Comparison of ENCODE assay signal across 8 mouse cellular contexts in genomic region chr9:110410908-110411887, GRCm38 (mm10). TPM values are rescaled to one million over a fixed set of nuclear protein-coding genes. Genes with fewer than 3 reads are reported as not detected.
DNase-seq lines count a peak whose midpoint lies in the region; ATAC-seq and TF ChIP-seq lines count a peak whose summit lies in the region.

No protein-coding gene starts in this region.

- no peaks in the 10 kb centered on the region for H3K9me3 ChIP-seq in heart, embryonic 12.5 days (replicated peaks)
- no peaks in the 10 kb centered on the region for H3K9me3 ChIP-seq in stomach, postnatal 0 days (ENCODE audit: control insufficient read depth, low read length)

- no peaks in the 10 kb centered on the region; the same call in 1 of the 2 replicates for H3K27me3 ChIP-seq in heart, embryonic 12.5 days (replicated peaks)
- no peaks in the 10 kb centered on the region for H3K27me3 ChIP-seq in stomach, postnatal 0 days (ENCODE audit: control insufficient read depth, insufficient read depth, low read length)

- H3K9ac ChIP-seq in heart, embryonic 12.5 days, result no peak overlapping the region
- H3K9ac ChIP-seq in stomach, postnatal 0 days (ENCODE audit: low read length), result no peak overlapping the region

- TF ChIP-seq EP300 in stomach, postnatal 0 days (optimal IDR thresholded peaks at IDR 0.05), result no peak

- H3K36me3 ChIP-seq in heart, embryonic 12.5 days, result no peaks in the 10 kb centered on the region
- no peaks in the 10 kb centered on the region for H3K36me3 ChIP-seq in stomach, postnatal 0 days (ENCODE audit: control insufficient read depth, insufficient read depth, low read length)

- H3K4me2 ChIP-seq in heart, embryonic 12.5 days, result no peak overlapping the region
- H3K4me2 ChIP-seq in stomach, postnatal 0 days (replicated peaks; ENCODE audit: low read depth), result no peak overlapping the region

- WGBS in heart, embryonic 12.5 days, result 41% methylated on average over 6 of the region's 6 CpGs
- WGBS in stomach, postnatal 0 days, result 19% methylated on average over 6 of the region's 6 CpGs

- H3K4me1 ChIP-seq in heart, embryonic 12.5 days (replicated peaks), result peaks cover 15% of the 10 kb centered on the region
- H3K4me1 ChIP-seq in stomach, postnatal 0 days (replicated peaks; ENCODE audit: control insufficient read depth, insufficient read depth), result peaks cover 6% of the 10 kb centered on the region; the same call in 1 of the 2 replicates

- ATAC-seq in heart, embryonic 12.5 days (ENCODE audit: insufficient number of reproducible peaks, low FRiP score), result no peak
- peak; percentile 56 for ATAC-seq in stomach, postnatal 0 days (ENCODE audit: low FRiP score, low TSS enrichment)

- TF ChIP-seq CTCF in stomach, postnatal 0 days (IDR thresholded peaks at IDR 0.05; ENCODE audit: low read depth), result peak; percentile 92

- DNase-seq in heart, adult 11 months, result peak; percentile 96
- peak; percentile 73 for DNase-seq in adrenal gland, adult 8-10 months
- peak; percentile 84 for DNase-seq in embryo, embryonic 9.5 days (ENCODE audit: extremely low spot score)
- DNase-seq in heart, postnatal 36 days, result peak; percentile 83 to 86
- DNase-seq in left cerebral cortex, postnatal 10 days (ENCODE audit: extremely low spot score in 1 of 2, low spot score in 2 of 2), result peak; percentile 68 to 87
- DNase-seq in naive thymus-derived CD4-positive, alpha-beta T cell, adult 2 months (ENCODE audit: low read depth), result peak; percentile 91
- peak; percentile 89 for DNase-seq in stomach, postnatal 0 days (ENCODE audit: low spot score)

- intact Hi-C loops in heart, postnatal 36 days (cut with DNase I), result loop anchor here (2.0 to 5.0 kb wide), 3 partner anchors 224 to 461 kb away; no protein-coding TSS in a partner anchor
- intact Hi-C loops in left cerebral cortex, postnatal 10 days (cut with DNase I), result loop anchor here (5.0 to 10.0 kb wide), 2 partner anchors 294 to 371 kb away; no protein-coding TSS in a partner anchor

- no peak overlapping the region for H3K27ac ChIP-seq in heart, embryonic 12.5 days (ENCODE audit: poor library complexity, severe bottlenecking)
- no peak overlapping the region for H3K27ac ChIP-seq in stomach, postnatal 0 days (replicated peaks)

- H3K4me3 ChIP-seq in heart, embryonic 12.5 days, result no peak overlapping the region
- H3K4me3 ChIP-seq in stomach, postnatal 0 days (ENCODE audit: low read depth, low read length), result no peak overlapping the region

RNA-seq across cellular contexts. Expression of gene Ptpn23, which starts 3.2 kb away (rescaled TPM):
- 13.6 and 14.0 TPM in 2 replicates for polyA plus RNA-seq in heart, embryonic 12.5 days (2016; fragmentation: Nextera tagmentation; extraction: Ambion mirVana)
- 10 to 100 TPM; 64.0 to 83.9 (median 70.9) TPM for total RNA-seq in adrenal gland, adult 8-10 months (2022)
- total RNA-seq in heart, postnatal 36 days (2021), result 10 to 100 TPM; 13.9 to 14.3 TPM
- total RNA-seq in left cerebral cortex, postnatal 10 days (2021), result 10 to 100 TPM; 49.0 to 50.1 TPM
- polyA plus RNA-seq in stomach, postnatal 0 days (2015; fragmentation: Nextera tagmentation; extraction: Ambion mirVana), result 6.3 and 7.8 TPM in 2 replicates

RNA-seq across cellular contexts. Expression of gene Ngp, which starts 8.3 kb away (rescaled TPM):
- 0.26 and 0.65 TPM in 2 replicates for polyA plus RNA-seq in heart, embryonic 12.5 days (2016; fragmentation: Nextera tagmentation; extraction: Ambion mirVana)
- not detected for total RNA-seq in adrenal gland, adult 8-10 months (2022)
- total RNA-seq in heart, postnatal 36 days (2021), result under 1 TPM; 0.42 to 0.49 TPM
- not detected for total RNA-seq in left cerebral cortex, postnatal 10 days (2021)
- polyA plus RNA-seq in stomach, postnatal 0 days (2015; fragmentation: Nextera tagmentation; extraction: Ambion mirVana), result 2.4 and 2.5 TPM in 2 replicates
